Mouse (Mus musculus) midbrain, embryonic 12.5 days (tissue): ENCODE results near the gene Lrp11. TPM values are rescaled to one million over a fixed set of nuclear protein-coding genes. Genes with fewer than 3 reads are reported as not detected.

Experiments used
- ATAC-seq: fragments of 200-750 bp; cut with Nextera tagmentation; 2 replicates; pipeline ENCODE4 v1.8.0; 2017; ENCODE audit warnings: low read depth, moderate TSS enrichment, moderate library complexity; ENCODE audit not compliant: low FRiP score
- H3K27ac ChIP-seq: fragments of 300-500 bp; sonication (generic); replicated peaks from 2 replicates; pipeline ENCODE4 v1.5.1; 2016; ENCODE audit warnings: mild to moderate bottlenecking
- H3K27me3 ChIP-seq: fragments of 300-500 bp; sonication (generic); 2 replicates; pipeline ENCODE4 v1.6.1; 2016; ENCODE audit warnings: mild to moderate bottlenecking
- H3K36me3 ChIP-seq: fragments of 300-500 bp; sonication (generic); 2 replicates; pipeline ENCODE4 v1.6.1; 2016
- H3K4me1 ChIP-seq: fragments of 300-500 bp; sonication (generic); 2 replicates; pipeline ENCODE4 v1.6.1; 2016
- H3K4me2 ChIP-seq: fragments of 300-500 bp; sonication (generic); replicated peaks from 2 replicates; pipeline ENCODE4 v1.6.1; 2016; ENCODE audit warnings: mild to moderate bottlenecking, moderate library complexity
- H3K4me3 ChIP-seq: fragments of 300-500 bp; sonication (generic); 2 replicates; pipeline ENCODE4 v1.5.1; 2016; ENCODE audit warnings: mild to moderate bottlenecking
- H3K9ac ChIP-seq: fragments of 300-500 bp; sonication (generic); replicated peaks from 2 replicates; pipeline ENCODE4 v1.6.1; 2016; ENCODE audit warnings: mild to moderate bottlenecking, moderate library complexity
- H3K9me3 ChIP-seq: fragments of 300-500 bp; sonication (generic); 2 replicates; pipeline ENCODE4 v1.6.1; 2016; ENCODE audit warnings: mild to moderate bottlenecking
- WGBS: fragments of 180-500 bp; shearing (Covaris S2); methylation state at CpG from one replicate; pipeline ENCODE4 v1.1.7; 2016; 5-methylcytosine and 5-hydroxymethylcytosine counted together
- polyA plus RNA-seq: library from polyadenylated mRNA; unstranded; fragments of >200 nt; fragmentation: Nextera tagmentation; extraction: Ambion mirVana; gene quantifications from 2 replicates; pipeline ENCODE4 v1.2.1, GENCODE M21; 2016

The Lrp11 gene
- polyA plus RNA-seq, 1 experiment from 2014 or later, result 20.9 TPM

- ATAC-seq, result no peak
- H3K27ac ChIP-seq, result no peak overlapping the region
- H3K4me2 ChIP-seq, result no peak overlapping the region
- no peaks in the 10 kb centered on the region for H3K4me1 ChIP-seq
- no peaks in the 10 kb centered on the region for H3K27me3 ChIP-seq
- H3K9ac ChIP-seq, result no peak overlapping the region
- 69% methylated on average over 1 of the region's 1 CpGs for WGBS
- peaks cover 54% of the 10 kb centered on the region for H3K36me3 ChIP-seq
- no peak overlapping the region for H3K4me3 ChIP-seq
- H3K9me3 ChIP-seq, result no peaks in the 10 kb centered on the region
Observed at GRCm38 (mm10) chr10:7673673-7674072, 84.1 kb downstream of the Lrp11 start.

Other genes starting within 250 kb of the Lrp11 start
- 0.84 and 1.3 TPM in 2 replicates for gene Ulbp1, start 116.2 kb upstream of the Lrp11 start, polyA plus RNA-seq
- gene Nup43, start 77.7 kb downstream of the Lrp11 start, polyA plus RNA-seq, result 49.8 and 51.6 TPM in 2 replicates
- 137 and 144 TPM in 2 replicates for gene Pcmt1, start 91.3 kb downstream of the Lrp11 start, polyA plus RNA-seq
- gene Lats1, start 91.4 kb downstream of the Lrp11 start, polyA plus RNA-seq, result 16.0 and 18.2 TPM in 2 replicates
- 51.5 and 56.5 TPM in 2 replicates for gene Katna1, start 136.2 kb downstream of the Lrp11 start, polyA plus RNA-seq
- gene Ginm1, start 203.0 kb downstream of the Lrp11 start, polyA plus RNA-seq, result 53.8 and 56.9 TPM in 2 replicates
- gene Ppil4, start 203.1 kb downstream of the Lrp11 start, polyA plus RNA-seq, result 49.7 and 50.4 TPM in 2 replicates
- gene Zc3h12d, start 242.7 kb downstream of the Lrp11 start, polyA plus RNA-seq, result 0.08 and 0.09 TPM in 2 replicates